Mouse (Mus musculus) MEL (cell line): ENCODE measurements around the gene Nup93.

Experiments used
- BHLHE40 ChIP-seq: IDR thresholded peaks from 2 replicates; pipeline ENCODE4 v1.6.1; 2012; ENCODE audit warnings: low read depth, mild to moderate bottlenecking, inconsistent platforms, low read length, improper control_type of control experiment, borderline replicate concordance
- CTCF ChIP-seq, 3 experiments: IDR thresholded peaks in 2 of 3; conservative IDR thresholded peaks in 1 of 3; 2 replicates each; pipeline ENCODE4 v1.5.1; 2011 to 2012; ENCODE audit warnings: low read length in 3 of 3, low read depth in 2 of 3, mild to moderate bottlenecking in 2 of 3, improper control_type of control experiment in 1 of 3, inconsistent platforms in 1 of 3, mixed read lengths in 1 of 3, moderate library complexity in 1 of 3; ENCODE audit not compliant: control insufficient read depth in 1 of 3, insufficient read depth in 1 of 3, poor library complexity in 1 of 3, severe bottlenecking in 1 of 3
- TCF12 ChIP-seq: IDR thresholded peaks from 2 replicates; pipeline ENCODE4 v1.6.1; 2014; ENCODE audit warnings: low read depth, mild to moderate bottlenecking, inconsistent platforms, low read length, improper control_type of control experiment, moderate library complexity

DNA sequence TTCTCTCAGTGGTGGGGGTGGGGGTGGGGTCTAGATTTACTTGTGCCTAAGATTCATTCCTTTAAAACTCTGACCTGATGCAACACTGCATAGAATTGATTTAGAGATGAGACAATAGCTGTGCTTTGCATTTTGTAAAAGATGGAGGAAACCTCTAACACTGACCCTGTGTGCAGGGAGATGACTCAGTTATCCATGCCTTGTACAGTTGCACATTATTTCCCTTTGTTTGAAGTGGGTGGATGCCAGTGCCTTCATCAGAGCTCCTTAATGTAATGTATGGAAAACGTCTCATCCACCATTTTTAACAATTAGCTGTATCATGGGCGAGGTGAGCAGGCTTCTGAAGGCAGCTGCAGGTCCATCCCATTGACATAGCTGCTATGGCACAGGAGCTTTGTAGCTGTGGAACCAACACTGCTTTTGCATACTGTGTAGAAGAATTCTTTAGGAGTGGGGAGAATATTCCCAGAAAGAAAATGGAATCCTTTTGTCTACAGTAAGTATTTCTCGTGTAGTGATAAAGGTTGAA is 54.1 kb downstream of the Nup93 start:
- no peak for TF ChIP-seq TCF12
- TF ChIP-seq CTCF (IDR thresholded peaks at IDR 0.05 in 2 of 3, conservative IDR thresholded peaks at IDR 0.05 in 1 of 3; ENCODE audit: control insufficient read depth in 1 of 3, insufficient read depth in 1 of 3, low read depth in 2 of 3, low read length in 3 of 3, poor library complexity in 1 of 3, severe bottlenecking in 1 of 3) = no peak
- TF ChIP-seq BHLHE40 = no peak
